Mouse (Mus musculus): ENCODE results near the gene Pigb.

Pigb gene

DNA sequence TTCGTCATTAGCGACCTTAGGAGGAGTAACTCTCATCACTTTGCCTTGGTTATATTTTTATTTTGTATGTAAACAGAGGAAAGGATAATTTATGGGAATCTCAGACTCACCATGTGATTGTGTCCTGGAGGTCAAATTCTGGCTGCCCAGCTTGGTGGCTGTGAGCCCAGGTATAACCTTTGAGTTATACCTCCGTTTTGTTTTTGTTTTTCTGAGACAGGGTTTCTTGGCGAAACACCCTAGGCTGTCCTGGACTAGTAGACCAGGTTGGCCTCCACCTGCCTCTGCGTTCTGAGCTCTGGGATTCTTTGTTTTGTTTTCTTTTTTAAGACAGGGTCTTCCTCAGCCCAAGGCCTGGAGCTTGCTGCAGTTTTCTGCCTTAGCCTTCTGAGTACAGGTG lies 51.5 kb downstream of the Pigb start:
- no peak for DNase-seq

DNA sequence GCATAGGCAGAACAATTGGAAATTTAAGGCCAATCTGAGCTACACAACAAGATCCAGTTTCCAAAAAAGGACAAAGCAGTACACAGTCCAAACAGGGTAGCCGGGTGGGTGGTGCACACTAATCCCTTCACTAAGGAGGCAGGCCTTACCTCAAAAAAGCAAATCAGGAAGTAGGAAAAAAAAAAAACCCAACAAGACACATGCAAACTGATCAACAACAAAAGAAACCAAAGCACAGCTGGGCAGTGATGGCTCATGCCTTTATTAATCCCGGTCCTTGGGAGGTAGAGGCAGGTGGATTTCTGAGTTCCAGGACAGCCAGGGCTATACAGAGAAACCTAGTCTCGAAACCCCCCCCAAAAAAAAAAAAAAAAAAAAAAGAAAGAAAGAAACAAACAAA lies 52.5 kb downstream of the Pigb start:
- DNase-seq = no peak

DNA sequence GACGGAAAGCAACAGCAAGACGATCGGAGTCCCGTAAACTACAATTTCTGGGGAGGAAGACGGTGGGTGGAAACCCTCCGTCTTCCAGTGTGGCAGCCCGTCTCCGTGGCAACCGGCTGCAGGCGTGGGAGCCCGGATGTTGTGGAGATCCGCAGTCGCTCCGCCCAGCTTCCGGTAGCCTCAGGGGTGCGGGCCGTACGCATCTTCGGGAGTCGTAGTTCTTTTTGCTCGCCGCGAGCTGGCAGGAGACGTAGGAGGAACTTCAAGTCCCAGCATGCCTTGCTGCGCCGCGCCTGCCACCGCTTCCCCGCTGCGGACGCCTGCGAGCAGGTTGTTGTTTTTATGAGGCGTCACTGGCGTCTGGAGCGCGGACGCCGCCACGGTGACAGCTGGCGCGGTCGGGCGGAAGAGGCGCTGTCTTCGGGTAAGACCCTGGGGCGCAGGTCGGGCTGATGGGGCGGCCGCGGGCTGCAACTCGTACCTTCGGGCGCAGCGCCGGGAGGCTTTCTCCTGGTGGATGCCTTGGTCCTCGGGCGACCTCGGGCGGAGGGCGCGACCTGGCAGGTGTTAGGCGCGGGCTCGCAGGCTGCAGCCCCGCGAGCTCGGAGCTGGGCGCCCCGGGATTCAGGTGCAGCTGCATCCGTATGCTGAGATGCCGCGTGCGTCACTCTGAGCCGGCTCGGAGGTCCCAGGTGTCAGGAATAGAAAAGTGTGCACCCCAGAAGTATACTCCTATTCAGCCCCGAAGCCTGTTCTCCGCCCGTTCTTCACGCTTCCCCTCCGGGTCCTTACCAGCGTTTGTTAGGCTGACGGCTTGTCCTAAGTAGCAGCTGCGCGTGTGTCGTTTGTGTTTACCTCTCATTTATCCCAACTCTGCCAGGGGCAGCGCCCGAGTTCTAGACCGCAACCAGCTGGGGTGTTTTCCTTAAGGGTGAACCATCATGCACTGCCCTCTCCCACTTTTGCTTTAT lies 54.6 kb downstream of the Pigb start, which contains the start of the genes Ccpg1os and Ccpg1:
TSS of gene Ccpg1os (minus strand) at position 133 of the 971 bp plus-strand sequence.
TSS of gene Ccpg1 (plus strand) at position 180 of the 971 bp plus-strand sequence.
- peak; percentile 95 for DNase-seq

DNA sequence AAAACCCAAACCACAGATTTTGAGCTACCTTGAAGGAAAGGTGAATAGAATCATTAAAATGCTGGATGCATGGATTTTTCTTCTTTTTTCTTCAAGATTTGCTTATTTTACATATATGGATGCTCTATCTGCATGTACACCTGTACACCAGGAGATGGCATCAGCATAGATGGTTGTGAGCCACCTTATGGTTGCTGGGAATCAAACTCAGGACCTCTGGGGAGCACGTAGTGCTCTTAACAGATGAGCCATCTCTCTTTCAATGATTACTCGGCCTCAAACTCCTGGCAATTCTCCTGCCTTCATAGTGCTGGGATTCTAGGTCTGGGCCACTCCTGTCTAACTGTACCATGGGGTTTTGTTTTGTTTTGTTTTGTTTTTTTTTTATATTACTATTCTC lies 57.1 kb downstream of the Pigb start:
- no peak for DNase-seq

DNA sequence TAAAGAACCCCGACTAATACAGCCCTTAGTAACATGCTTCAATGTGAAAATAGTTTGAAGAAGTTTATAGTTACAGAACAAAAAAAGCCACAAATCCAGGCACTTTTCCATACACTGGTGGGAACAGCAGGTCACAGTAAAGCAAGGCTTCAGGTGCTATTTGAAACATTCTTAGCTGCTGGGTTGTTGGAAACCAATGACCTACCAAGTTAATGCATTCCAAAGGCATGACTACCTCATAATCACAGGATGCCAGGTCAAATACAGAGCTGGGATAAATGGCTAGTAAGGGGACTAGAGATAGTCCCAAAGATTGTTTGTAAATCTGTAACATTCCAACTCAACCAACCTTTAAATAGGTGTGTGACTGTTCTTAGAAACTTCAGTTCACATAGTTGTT lies 64.9 kb downstream of the Pigb start:
- no peak for DNase-seq

DNA sequence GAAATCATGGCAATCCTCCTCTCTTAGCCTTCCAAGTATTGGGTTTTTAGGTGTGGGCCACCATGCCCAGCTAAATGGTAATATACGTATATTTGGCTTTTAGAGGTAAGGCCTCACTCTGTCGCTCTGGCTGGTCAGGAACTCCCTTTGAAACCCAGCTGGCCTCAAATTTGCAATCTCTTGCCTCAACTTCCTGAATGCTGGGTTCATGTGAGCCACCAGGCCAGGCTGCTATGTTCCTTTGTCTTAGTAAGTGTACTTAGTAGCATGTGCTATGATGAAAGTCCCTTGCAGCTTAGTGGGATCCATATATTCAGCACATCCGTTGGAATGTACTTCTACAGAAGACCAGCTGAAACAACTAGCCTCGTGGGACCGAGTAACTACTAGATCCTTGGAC lies 65.4 kb downstream of the Pigb start:
- DNase-seq = no peak

DNA sequence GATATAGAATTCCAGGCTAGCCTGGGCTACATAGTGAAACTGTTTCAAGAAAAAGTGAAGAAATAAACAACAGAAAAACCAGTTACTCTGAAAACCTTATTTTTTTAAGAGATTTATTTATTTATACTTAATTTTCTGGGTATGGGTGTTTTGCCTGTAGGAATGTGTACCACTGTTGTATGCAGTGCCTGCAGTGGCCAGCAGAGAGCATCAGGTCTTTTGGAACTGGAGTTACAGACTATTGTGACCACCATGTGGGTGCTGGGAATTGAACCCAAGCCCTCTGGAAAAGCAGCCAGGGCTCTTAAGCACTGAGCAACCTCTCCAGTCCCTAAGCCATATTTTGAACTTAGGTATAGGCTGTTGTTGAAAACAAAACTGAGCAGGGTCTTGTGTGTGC lies 67.2 kb downstream of the Pigb start:
- DNase-seq = no peak

DNA sequence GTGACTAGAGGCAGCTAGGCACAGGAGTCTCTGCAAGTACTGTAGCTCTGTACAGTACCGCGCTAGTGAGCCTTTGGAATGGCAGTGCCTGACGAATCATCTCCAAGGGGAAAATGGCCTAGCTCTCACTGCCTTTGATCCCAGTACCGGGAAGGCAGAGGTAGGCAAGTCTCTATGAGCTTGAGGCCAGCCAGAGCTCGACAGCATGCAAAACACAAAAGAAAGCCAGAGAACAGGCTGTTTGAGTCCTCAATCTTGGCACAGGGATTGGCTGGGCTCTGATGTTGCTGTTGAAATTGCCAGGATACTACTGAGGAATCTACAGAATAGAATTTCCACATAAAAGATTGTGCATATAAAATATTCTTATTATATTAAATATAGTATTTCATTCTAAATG lies 67.7 kb downstream of the Pigb start:
- no peak for DNase-seq

DNA sequence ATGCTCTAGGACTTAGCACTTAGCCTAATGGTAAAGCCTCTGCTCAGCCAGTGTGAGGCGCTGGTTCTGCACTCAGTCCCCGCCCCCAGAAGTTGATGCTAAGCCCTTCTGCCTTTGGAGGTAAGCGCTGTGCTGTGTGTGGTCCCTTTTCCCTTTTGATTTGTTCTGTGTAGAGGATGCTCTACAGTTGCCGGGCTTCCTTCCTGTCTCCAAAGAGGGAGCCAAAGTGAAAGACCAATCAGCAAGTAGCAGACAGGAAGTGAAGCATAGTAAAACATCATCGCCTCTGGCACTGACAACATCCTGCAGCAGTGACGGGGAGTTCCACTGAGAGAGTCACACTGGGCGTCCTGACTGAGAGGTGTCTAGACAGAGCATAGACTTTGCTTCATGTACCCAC lies 70.3 kb downstream of the Pigb start:
- DNase-seq = peak; percentile 20

DNA sequence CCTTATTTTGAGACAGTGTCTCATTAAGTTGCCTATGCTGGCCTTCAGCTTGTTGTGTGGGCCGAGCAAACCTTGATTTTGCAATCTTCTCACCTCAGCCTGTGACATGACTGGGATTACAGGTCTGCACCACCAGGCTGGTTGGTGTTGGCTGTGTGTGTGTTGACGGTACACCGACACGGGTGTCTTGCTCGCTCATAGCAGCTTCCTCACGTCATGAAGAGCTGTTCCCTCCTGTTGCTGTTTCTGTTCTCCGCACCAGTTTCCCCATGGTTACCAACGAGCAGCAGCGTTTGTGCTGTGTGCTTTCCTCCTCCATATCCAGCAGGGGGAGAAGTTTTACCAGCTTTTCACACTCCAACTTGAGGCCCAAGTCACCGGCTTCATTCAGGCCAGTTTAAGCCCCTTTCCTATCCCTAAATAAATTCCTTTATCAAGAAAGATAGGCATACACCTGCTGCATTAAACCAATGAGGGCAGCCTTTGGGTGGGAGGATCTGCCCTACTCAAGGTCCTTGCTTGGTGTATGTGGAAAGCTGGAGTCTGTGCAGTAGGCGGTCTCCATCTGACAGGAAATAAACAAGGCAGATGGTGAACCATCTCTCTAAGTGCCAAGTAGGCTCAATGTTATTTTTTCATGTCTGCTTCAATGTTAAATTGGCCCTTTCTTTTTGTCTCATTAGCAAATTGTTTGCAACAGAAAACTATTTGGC lies 71.7 kb downstream of the Pigb start:
- peak; percentile 54 for DNase-seq

DNA sequence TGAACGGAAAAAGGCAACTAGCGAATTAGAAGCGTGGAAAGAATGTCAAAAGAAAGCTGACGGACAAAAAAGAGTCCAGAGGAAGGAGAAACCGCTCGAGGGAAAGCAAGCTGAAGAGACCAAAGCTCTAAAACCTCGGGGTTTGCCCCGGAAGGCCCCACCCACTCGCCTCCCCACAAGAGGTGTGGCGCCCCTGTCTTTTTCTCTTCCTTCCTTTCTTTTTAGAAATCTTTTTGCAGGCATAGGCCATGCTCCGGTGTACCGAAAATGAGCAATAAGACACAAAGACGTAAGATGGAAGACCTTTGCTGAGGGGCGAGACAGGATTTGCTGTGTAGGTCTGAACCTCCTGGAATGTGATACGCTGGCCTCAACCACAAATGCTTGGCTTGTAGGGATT lies 78.2 kb downstream of the Pigb start:
- DNase-seq = no peak

DNA sequence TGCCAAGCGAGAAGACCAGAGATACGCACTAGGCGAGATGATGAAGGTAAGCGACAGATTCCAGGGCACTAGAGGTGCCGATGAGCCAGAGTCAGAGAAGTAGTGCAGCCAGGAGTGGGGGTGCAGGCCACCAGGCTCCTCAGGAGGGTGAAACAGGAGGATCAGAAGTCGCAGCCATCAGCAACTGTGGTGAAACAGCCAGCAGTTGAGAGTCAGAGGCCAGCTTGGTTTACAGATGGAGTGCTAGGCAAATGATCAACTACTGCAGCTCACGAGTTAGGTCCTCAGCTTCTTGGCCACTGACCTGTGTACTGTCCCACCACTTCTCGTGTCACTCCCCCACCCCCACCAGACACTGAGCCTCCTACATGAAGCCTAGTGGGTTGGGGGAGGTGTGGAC lies 78.8 kb downstream of the Pigb start:
- DNase-seq = no peak

DNA sequence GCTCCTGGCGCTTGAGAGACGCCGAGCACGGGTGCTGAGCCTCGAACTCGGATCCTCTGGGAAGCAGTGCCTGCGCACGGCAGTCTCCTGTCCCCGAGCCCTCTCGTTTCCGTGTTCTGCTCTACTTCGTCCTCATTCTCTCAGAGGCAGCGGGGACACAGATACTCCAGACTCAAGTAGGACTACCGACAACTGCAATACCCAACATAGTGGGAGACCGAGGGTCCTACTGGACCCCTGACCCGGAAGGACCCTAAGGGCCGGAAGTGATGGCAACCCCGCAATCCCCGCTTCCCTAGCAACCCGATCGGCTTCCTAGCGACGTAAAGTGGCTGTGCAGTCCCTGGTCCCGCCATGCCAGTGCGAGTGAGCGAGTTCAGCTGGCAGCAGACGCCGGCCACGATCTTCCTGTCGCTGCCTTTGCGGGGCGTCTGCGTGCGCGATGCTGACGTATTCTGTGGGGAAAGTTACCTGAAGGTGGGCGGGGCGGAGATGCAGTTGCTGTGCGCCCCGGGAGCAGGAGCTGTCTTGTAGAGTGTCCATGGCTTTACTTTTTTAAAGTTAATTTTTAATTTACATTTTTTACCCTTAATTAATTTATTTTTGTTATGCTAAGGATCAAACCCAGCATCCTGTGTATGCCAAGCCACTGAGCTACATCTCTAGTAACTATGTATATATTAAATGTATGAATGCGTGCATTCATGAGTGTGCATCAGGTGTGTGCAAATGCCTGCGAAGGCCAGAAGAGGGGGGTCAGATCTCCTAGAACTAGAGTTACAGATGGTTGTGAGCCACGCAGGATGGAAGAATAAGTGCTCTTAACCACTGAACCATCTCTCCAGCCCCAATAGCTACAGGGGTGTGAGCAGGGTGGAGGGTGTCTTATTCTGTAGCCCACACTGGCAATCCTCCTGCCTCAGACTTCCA lies 81.4 kb downstream of the Pigb start, which contains the start of the genes Dyx1c1 and Gm44503:
TSS of gene Dyx1c1 (plus strand) at position 265 of the 930 bp plus-strand sequence.
TSS of gene Gm44503 (plus strand) at position 332 of the 930 bp plus-strand sequence.
- DNase-seq = peak; percentile 80

Data from lung, postnatal 14 days (tissue).